Mouse (Mus musculus): Measurements from ENCODE around the gene Polr2j. TPM values are rescaled to one million over a fixed set of nuclear protein-coding genes. Genes with fewer than 3 reads are reported as not detected.

Polr2j gene
- 99.5 and 120 TPM in 2 replicates for polyA plus RNA-seq (2012)

DNA sequence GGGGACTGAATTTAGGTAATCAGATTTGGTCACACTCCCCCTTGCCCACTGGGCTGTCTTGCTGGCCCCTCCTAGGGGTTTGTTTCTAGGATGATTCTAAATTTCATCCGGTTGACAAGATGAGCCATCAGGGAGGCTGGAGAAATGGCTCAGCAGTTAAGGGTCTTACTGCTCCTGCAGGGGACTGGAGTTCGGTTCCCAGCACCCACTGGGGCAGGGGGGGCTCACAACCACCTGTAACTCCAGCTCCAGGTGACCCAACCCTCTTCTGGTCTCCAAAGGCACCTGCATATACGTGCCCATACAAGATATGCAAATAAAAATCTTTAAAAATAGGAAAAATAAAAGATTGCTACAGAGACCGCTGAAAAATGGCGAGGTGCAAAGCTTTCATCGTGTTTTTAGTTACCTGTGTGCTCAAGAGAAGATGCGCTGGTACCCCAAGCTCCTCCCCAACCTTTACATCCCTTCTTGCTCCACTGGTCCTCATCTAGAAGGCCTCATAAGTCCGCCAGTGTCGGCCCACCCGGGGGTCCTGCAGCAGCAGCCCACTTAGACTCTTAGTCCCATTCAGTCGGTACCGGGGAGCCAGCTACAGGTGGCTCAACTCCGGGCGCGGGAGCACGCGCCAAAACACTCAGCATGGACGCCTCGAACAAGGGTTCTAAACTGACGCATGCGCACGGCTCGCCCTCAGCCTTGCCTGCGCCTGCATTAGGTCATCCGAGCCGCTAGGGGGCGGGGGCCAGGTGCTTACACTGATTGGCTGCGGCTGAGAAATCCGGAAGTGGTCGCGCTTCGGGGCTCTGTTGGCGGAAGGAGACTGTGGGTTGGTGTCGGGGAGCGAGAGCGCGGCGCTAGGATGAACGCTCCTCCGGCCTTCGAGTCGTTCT, at the start of gene Polr2j:
Gene Polr2j, plus strand, starts transcription at position 741 of the 893 bp plus-strand sequence.

GRCm38 (mm10) chr5:136083669-136084107, 32.7 kb upstream of the Polr2j start, which contains the start of gene Rasa4:
Rasa4 (plus strand) TSS chr5:136083916.

GRCm38 (mm10) chr5:136135571-136136291, 19.3 kb downstream of the Polr2j start, which contains the start of the genes Lrwd1 and Alkbh4:
Lrwd1 (minus strand) TSS chr5:136136074.
Alkbh4 (plus strand) TSS chr5:136136146.

GRCm38 (mm10) chr5:136170512-136171362, 54.3 kb downstream of the Polr2j start, which contains the start of gene Orai2:
Orai2 (minus strand) TSS chr5:136170713.

Other genes with a start within 250 kb of the Polr2j start
- 8.6 and 22.1 TPM in 2 replicates for gene Hspb1, start 228.7 kb upstream of the Polr2j start, polyA plus RNA-seq (2012)
- 122 and 135 TPM in 2 replicates for gene Ywhag, start 182.0 kb upstream of the Polr2j start, polyA plus RNA-seq (2012)
- 0.57 and 1.4 TPM in 2 replicates for gene Ssc4d, start 142.1 kb upstream of the Polr2j start, polyA plus RNA-seq (2012)
- not detected in 2 replicates for gene Zp3, start 136.5 kb upstream of the Polr2j start, polyA plus RNA-seq (2012)
- gene Dtx2, start 121.8 kb upstream of the Polr2j start, polyA plus RNA-seq (2012) = 28.3 and 32.0 TPM in 2 replicates
- gene Upk3b, start 78.1 kb upstream of the Polr2j start, polyA plus RNA-seq (2012) = not detected in 2 replicates
- 1.6 TPM in 2 replicates for gene Upk3bl, start 62.1 kb upstream of the Polr2j start, polyA plus RNA-seq (2012)
- gene Rasa4, start 32.7 kb upstream of the Polr2j start, polyA plus RNA-seq (2012) = 47.9 and 51.3 TPM in 2 replicates
- 96.7 and 106 TPM in 2 replicates for gene Lrwd1, start 19.4 kb downstream of the Polr2j start, polyA plus RNA-seq (2012)
- 41.8 and 45.8 TPM in 2 replicates for gene Alkbh4, start 19.5 kb downstream of the Polr2j start, polyA plus RNA-seq (2012)
- gene Orai2, start 54.1 kb downstream of the Polr2j start, polyA plus RNA-seq (2012) = 49.5 and 53.9 TPM in 2 replicates
- 44.9 and 45.2 TPM in 2 replicates for gene Prkrip1, start 82.3 kb downstream of the Polr2j start, polyA plus RNA-seq (2012)
- 57.3 and 114 TPM in 2 replicates for gene Sh2b2, start 129.9 kb downstream of the Polr2j start, polyA plus RNA-seq (2012)